Mouse (Mus musculus): ENCODE measurements around the gene Art3. TPM values are rescaled to one million over a fixed set of nuclear protein-coding genes. Genes with fewer than 3 reads are reported as not detected.

Art3 gene
- total RNA-seq, 2 experiments from 2014 or later, result 620 to 781 TPM

Small RNAs within 50 kb of the gene (microRNA-seq; reads per million reads assigned to microRNA genes)
- gene Mir6415, result 0 reads per million in 2 experiments

Other genes with a start within 250 kb of the Art3 start
- gene G3bp2, start 248.1 kb upstream of the Art3 start, total RNA-seq (2021), result 10 to 100 TPM; 69.1 to 70.7 TPM
- gene Uso1, start 193.9 kb upstream of the Art3 start, total RNA-seq (2021), result 10 to 100 TPM; 36.8 to 38.2 TPM
- not detected for gene U90926, start 116.4 kb upstream of the Art3 start, total RNA-seq (2021)
- gene Ppef2, start 75.5 kb upstream of the Art3 start, total RNA-seq (2021), result not detected
- 10 to 100 TPM; 11.1 to 12.4 TPM for gene Naaa, start 53.7 kb upstream of the Art3 start, total RNA-seq (2021)
- gene Sdad1, start 21.3 kb upstream of the Art3 start, total RNA-seq (2021), result 10 to 100 TPM; 12.4 to 13.9 TPM
- gene Cxcl9, start 3.7 kb upstream of the Art3 start, total RNA-seq (2021), result under 1 TPM; 0.57 to 0.88 TPM
- under 1 TPM in 1 of 2 experiments, not detected in 1; 0.80 TPM for gene Cxcl10, start 17.1 kb downstream of the Art3 start, total RNA-seq (2021)
- gene Nup54, start 103.4 kb downstream of the Art3 start, total RNA-seq (2021), result 10 to 100 TPM; 15.8 to 17.0 TPM
- 10 to 100 TPM; 71.5 to 72.9 TPM for gene Scarb2, start 175.0 kb downstream of the Art3 start, total RNA-seq (2021)
- not detected for gene Fam47e, start 223.2 kb downstream of the Art3 start, total RNA-seq (2021)

All from heart, postnatal 14 days (tissue).